Mouse (Mus musculus) G1E-ER4 (cell line): ENCODE results near the gene Polr2i. TPM values are rescaled to one million over a fixed set of nuclear protein-coding genes. Genes with fewer than 3 reads are reported as not detected.

ENCODE experiments used
- GATA1 ChIP-seq: IDR thresholded peaks from one replicate; pipeline ENCODE4 v1.8.0; 2012; ENCODE audit warnings: low read length, inconsistent platforms
- polyA plus RNA-seq: library from polyadenylated mRNA; stranded (reverse); fragments of >175 nt; gene quantifications from 2 replicates; pipeline ENCODE4 v1.2.3, GENCODE M21; 2012

Polr2i gene
- 126 and 136 TPM in 2 replicates for polyA plus RNA-seq

GRCm38 (mm10) chr7:30231669-30232454 lies at the start of gene Polr2i, which contains the start of gene Tbcb:
Gene Polr2i, plus strand, starts transcription at chr7:30231948.
Gene Tbcb, minus strand, starts transcription at chr7:30232272.
- TF ChIP-seq GATA1 = no peak

GRCm38 (mm10) chr7:30183879-30184289 lies 47.9 kb upstream of the Polr2i start, which contains the start of gene Cox7a1:
Gene Cox7a1, plus strand, starts transcription at chr7:30184144.
- peak; percentile 84 for TF ChIP-seq GATA1

GRCm38 (mm10) chr7:30184641-30185348 lies 47.0 kb upstream of the Polr2i start:
- no peak for TF ChIP-seq GATA1

GRCm38 (mm10) chr7:30188344-30189115 lies 43.2 kb upstream of the Polr2i start:
- no peak for TF ChIP-seq GATA1

GRCm38 (mm10) chr7:30189116-30189491 lies 42.6 kb upstream of the Polr2i start:
- no peak for TF ChIP-seq GATA1

GRCm38 (mm10) chr7:30192088-30192487 lies 39.7 kb upstream of the Polr2i start:
- no peak for TF ChIP-seq GATA1

- TF ChIP-seq GATA1 = no peak
Observed at GRCm38 (mm10) chr7:30193013-30193412, 38.7 kb upstream of the Polr2i start.

- no peak for TF ChIP-seq GATA1
Observed at GRCm38 (mm10) chr7:30193581-30194100, 38.1 kb upstream of the Polr2i start.

GRCm38 (mm10) chr7:30194101-30194831 lies 37.5 kb upstream of the Polr2i start:
- TF ChIP-seq GATA1 = no peak

GRCm38 (mm10) chr7:30194884-30195283 lies 36.9 kb upstream of the Polr2i start:
- TF ChIP-seq GATA1 = no peak

GRCm38 (mm10) chr7:30195461-30195860 lies 36.3 kb upstream of the Polr2i start:
- no peak for TF ChIP-seq GATA1

- TF ChIP-seq GATA1 = no peak
Observed at GRCm38 (mm10) chr7:30196171-30196570, 35.6 kb upstream of the Polr2i start.

GRCm38 (mm10) chr7:30197592-30198129 lies 34.1 kb upstream of the Polr2i start:
- no peak for TF ChIP-seq GATA1

- TF ChIP-seq GATA1 = no peak
Observed at GRCm38 (mm10) chr7:30198481-30198971, 33.2 kb upstream of the Polr2i start, which contains the start of gene Capns1. Gene Capns1, minus strand, starts transcription at chr7:30198811.
